Mouse (Mus musculus): ENCODE results near the gene 4930556J24Rik. TPM values are rescaled to one million over a fixed set of nuclear protein-coding genes. Genes with fewer than 3 reads are reported as not detected.
"Not testable (repeated sequence)": the region's sequence is repeated elsewhere in the genome, so short reads cannot be mapped to it uniquely, and the experiment has no call there.

4930556J24Rik gene
- total and polyA plus RNA-seq, 3 experiments, result 0.31 to 0.47 TPM; not detected in 1

DNA sequence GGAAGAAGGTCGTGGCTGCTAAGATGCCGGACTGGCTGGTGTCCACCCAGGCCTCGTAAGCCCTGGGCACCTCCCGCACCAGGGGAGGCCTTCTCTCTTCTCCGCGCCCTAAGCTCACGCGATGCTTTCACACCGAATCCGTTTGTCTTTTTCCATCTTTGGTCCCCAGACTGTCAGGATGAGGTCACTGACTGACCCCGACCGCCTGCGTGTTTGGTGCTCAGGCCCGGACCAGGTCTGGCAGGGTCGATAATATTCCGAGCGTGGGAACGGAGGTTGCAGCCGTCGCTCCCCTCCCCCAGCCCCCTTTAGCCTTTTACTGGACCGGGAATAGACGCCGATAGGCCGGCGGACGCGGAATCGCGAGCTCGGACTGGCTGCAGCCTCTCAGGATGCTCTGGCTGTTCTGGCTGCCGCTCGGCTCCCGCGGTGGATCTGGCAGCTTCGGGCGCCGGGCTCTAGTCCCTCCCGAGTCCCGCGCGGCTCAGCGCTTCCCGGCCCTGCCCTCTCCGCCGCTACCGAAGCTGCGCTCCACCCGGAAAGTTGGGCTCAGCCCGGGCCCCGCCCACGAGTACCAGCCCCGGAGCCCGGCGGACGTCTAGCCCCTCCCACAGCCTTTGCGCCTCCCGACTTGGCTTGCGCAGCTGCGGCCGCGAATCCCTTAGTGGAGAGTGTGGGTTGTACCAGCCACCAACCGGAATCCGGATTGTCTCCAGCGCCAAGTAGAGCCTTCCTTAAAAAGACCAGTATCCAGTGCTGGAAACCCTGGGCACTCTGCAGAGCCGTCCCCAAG is 63.1 kb downstream of the 4930556J24Rik start (continued):
- no peak for TF ChIP-seq MAX (IDR thresholded peaks at IDR 0.05; ENCODE audit: low read length)
- peak; percentile 44 for TF ChIP-seq NELFE (IDR thresholded peaks at IDR 0.05; ENCODE audit: low read depth, low read length)
- TF ChIP-seq CTCF (IDR thresholded peaks at IDR 0.05 in 2 of 3, conservative IDR thresholded peaks at IDR 0.05 in 1 of 3; ENCODE audit: control insufficient read depth in 1 of 3, insufficient read depth in 1 of 3, low read depth in 2 of 3, low read length in 3 of 3, poor library complexity in 1 of 3, severe bottlenecking in 1 of 3), result no peak
- no peak for TF ChIP-seq USF1 (IDR thresholded peaks at IDR 0.05; ENCODE audit: low read depth, low read length)
- TF ChIP-seq MXI1 (IDR thresholded peaks at IDR 0.05; ENCODE audit: low read depth, low read length), result no peak
- TF ChIP-seq MAFK (IDR thresholded peaks at IDR 0.05; ENCODE audit: borderline replicate concordance, low read depth, low read length), result no peak
- no peak for TF ChIP-seq JUND (IDR thresholded peaks at IDR 0.05; ENCODE audit: low read depth, low read length)
- TF ChIP-seq RAD21 (IDR thresholded peaks at IDR 0.05; ENCODE audit: low read depth, low read length), result no peak
- no peak for TF ChIP-seq ZC3H11A (IDR thresholded peaks at IDR 0.05; ENCODE audit: low read depth, low read length)

DNA sequence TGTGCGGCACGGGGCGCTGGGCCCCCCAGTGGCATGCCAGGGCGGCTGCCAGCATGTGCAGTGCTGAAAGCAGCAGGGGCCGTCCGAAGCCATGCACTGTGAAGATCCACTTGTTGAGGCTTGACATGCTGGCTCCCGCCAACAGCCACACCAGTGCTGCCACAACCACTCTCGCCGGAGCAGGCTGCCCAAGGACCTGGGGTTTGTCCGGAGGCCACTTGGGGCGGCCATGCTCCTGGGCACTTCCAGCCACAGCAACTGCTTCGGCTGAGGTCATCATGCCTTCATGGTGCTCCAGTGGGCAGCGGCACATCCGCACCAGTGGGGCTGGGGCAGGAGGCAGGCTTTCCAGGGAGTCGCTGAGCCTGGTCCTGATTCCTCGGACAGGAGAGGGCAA is 63.7 kb downstream of the 4930556J24Rik start:
- H3K36me3 ChIP-seq (ENCODE audit: control insufficient read depth in 1 of 2, insufficient read depth in 2 of 2, low read length in 2 of 2), result peaks cover 0 to 10% of the 10 kb centered on the region in 2 experiments; a peak in 2 of 4 replicates
- no peak for TF ChIP-seq RAD21 (IDR thresholded peaks at IDR 0.05; ENCODE audit: low read depth, low read length)
- no peak for TF ChIP-seq POLR2AphosphoS2 (IDR thresholded peaks at IDR 0.05; ENCODE audit: low read length)
- TF ChIP-seq MAZ (IDR thresholded peaks at IDR 0.05; ENCODE audit: low read depth, low read length), result no peak
- TF ChIP-seq UBTF (IDR thresholded peaks at IDR 0.05; ENCODE audit: borderline replicate concordance, insufficient read depth, low read depth, low read length), result no peak
- peak; percentile 71 for TF ChIP-seq MAX (IDR thresholded peaks at IDR 0.05; ENCODE audit: low read length)
- H3K27me3 ChIP-seq (ENCODE audit: control insufficient read depth in 1 of 2, insufficient read depth in 2 of 2, low read length in 2 of 2), result no peaks in the 10 kb centered on the region
- H3K4me3 ChIP-seq (ENCODE audit: control insufficient read depth in 1 of 2, insufficient read depth in 1 of 2, low read depth in 2 of 2, low read length in 2 of 2), result peak overlapping the region; percentile 72 to 75
- peak; percentile 70 for DNase-seq (ENCODE audit: low read depth, low spot score)
- no peaks in the 10 kb centered on the region for H3K9me3 ChIP-seq (replicated peaks; ENCODE audit: insufficient read depth, low read length)
- H3K27ac ChIP-seq (ENCODE audit: control insufficient read depth, low read depth, low read length), result no peak overlapping the region
- peaks cover 17% of the 10 kb centered on the region for H3K79me2 ChIP-seq (ENCODE audit: control insufficient read depth, insufficient read depth, low read length, poor library complexity)
- H3K4me1 ChIP-seq (ENCODE audit: control insufficient read depth in 1 of 2, insufficient read depth in 2 of 2, low read length in 2 of 2), result peaks cover 9 to 30% of the 10 kb centered on the region in 2 experiments; a peak in 3 of 4 replicates
- peak overlapping the region; percentile 74 for H3K9ac ChIP-seq (ENCODE audit: control insufficient read depth, low read depth, low read length, poor library complexity, severe bottlenecking)

DNA sequence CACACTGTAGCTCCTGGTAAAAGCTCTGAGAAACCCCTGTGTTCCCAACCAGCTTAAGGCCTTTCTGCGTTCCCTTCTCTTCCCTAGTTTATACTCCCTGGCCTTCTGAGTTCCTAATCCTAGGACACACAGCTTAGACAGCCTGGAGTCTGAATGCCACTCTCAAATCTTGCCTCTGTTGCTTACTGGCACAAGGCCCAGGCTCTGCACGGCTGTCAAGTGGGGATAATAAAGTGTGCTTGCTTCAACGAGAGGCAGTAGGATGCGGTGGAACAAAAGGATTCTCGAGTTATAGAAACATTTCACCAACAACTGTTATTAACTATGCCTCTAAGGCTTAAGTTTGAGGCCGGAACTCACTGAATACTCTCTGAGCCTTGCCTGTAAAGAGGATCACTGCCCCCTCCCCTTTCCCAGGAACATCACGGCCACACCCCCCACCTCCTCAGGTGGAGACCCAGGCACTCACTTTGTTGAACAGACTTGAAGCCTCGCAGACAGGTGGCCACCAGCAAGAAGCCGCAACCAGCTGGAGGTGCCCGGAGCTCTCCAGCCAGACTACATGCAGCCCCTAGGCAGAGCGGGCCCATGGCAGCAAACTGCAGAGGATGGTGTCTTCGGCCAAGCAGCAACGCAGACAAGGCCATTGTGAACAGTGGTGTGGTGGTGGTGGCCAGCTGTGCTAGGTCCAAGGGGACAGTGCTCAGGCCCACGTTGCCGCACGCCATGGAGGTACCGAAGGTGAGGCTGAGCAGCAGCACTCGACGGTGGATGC is 64.3 kb downstream of the 4930556J24Rik start:
- TF ChIP-seq TAL1 (IDR thresholded peaks at IDR 0.05; ENCODE audit: low read length) (peak; percentile 53), RCOR1 (IDR thresholded peaks at IDR 0.05; ENCODE audit: low read depth, low read length) (0 out of 2 replicates have a peak, but pooled peaks have one; percentile 18), KAT2A (conservative IDR thresholded peaks at IDR 0.05; ENCODE audit: low read depth, low read length) (no peak), EP300 (IDR thresholded peaks at IDR 0.05; ENCODE audit: low read depth in 1 of 2, low read length in 2 of 2) (peak in 1 of 2 experiments; percentile 21; a peak in 1 of 4 replicates), MXI1 (IDR thresholded peaks at IDR 0.05; ENCODE audit: low read depth, low read length) (peak; percentile 61; the same call in 1 of the 2 replicates)
- H3K9ac ChIP-seq (ENCODE audit: control insufficient read depth, low read depth, low read length, poor library complexity, severe bottlenecking), result peak overlapping the region; percentile 74
- H3K79me2 ChIP-seq (ENCODE audit: control insufficient read depth, insufficient read depth, low read length, poor library complexity), result peaks cover 17% of the 10 kb centered on the region
- no peaks in the 10 kb centered on the region for H3K9me3 ChIP-seq (replicated peaks; ENCODE audit: insufficient read depth, low read length)
- peaks cover 9 to 30% of the 10 kb centered on the region in 2 experiments; a peak in 3 of 4 replicates for H3K4me1 ChIP-seq (ENCODE audit: control insufficient read depth in 1 of 2, insufficient read depth in 2 of 2, low read length in 2 of 2)
- H3K27me3 ChIP-seq (ENCODE audit: control insufficient read depth in 1 of 2, insufficient read depth in 2 of 2, low read length in 2 of 2), result no peaks in the 10 kb centered on the region
- peak; percentile 81 for DNase-seq (ENCODE audit: low read depth, low spot score)
- peak overlapping the region; percentile 72 to 75 for H3K4me3 ChIP-seq (ENCODE audit: control insufficient read depth in 1 of 2, insufficient read depth in 1 of 2, low read depth in 2 of 2, low read length in 2 of 2)
- peaks cover 0 to 10% of the 10 kb centered on the region in 2 experiments; a peak in 2 of 4 replicates for H3K36me3 ChIP-seq (ENCODE audit: control insufficient read depth in 1 of 2, insufficient read depth in 2 of 2, low read length in 2 of 2)
- no peak overlapping the region for H3K27ac ChIP-seq (ENCODE audit: control insufficient read depth, low read depth, low read length)

DNA sequence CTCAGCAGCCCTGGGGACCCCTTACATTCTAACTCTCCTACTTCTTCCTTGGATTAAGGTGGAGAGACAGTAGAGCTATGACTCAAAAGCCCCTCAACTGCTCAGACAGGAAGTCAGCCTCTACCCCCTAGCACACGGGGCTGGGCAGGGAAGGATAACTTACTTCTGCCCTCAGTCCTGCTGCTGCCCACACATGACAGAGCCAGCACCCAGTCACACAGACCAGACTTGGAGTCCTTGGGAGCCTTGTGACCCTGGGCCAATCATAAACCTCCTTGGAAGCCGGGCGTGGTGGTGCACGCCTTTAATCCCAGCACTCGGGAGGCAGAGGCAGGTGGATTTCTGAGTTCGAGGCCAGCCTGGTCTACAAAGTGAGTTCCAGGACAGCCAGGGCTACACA is 65.1 kb downstream of the 4930556J24Rik start:
- not testable (repeated sequence) for H3K27me3 ChIP-seq (ENCODE audit: control insufficient read depth in 1 of 2, insufficient read depth in 2 of 2, low read length in 2 of 2); H3K36me3 ChIP-seq (ENCODE audit: control insufficient read depth in 1 of 2, insufficient read depth in 2 of 2, low read length in 2 of 2); H3K9me3 ChIP-seq (replicated peaks; ENCODE audit: insufficient read depth, low read length); DNase-seq (ENCODE audit: low read depth, low spot score)
- Histone ChIP-seq H3K4me1 (ENCODE audit: control insufficient read depth in 1 of 2, insufficient read depth in 2 of 2, low read length in 2 of 2) (peaks cover 9 to 30% of the 10 kb centered on the region in 2 experiments; a peak in 3 of 4 replicates), H3K27ac (ENCODE audit: control insufficient read depth, low read depth, low read length) (peak overlapping the region; percentile 8; the same call in 1 of the 2 replicates), H3K9ac (ENCODE audit: control insufficient read depth, low read depth, low read length, poor library complexity, severe bottlenecking) (peak overlapping the region; percentile 30; the same call in 1 of the 2 replicates), H3K79me2 (ENCODE audit: control insufficient read depth, insufficient read depth, low read length, poor library complexity) (peaks cover 17% of the 10 kb centered on the region), H3K4me3 (ENCODE audit: control insufficient read depth in 1 of 2, insufficient read depth in 1 of 2, low read depth in 2 of 2, low read length in 2 of 2) (peak overlapping the region; percentile 8 to 12; a peak in 3 of 4 replicates)

Measured in MEL (cell line).